Mouse (Mus musculus) B cell, adult 2 months (primary cell): Measurements from ENCODE around the gene Wdr47.
"Not testable (repeated sequence)": the region's sequence is repeated elsewhere in the genome, so short reads cannot be mapped to it uniquely, and the experiment has no call there.

ENCODE experiments used
- DNase-seq, 2 experiments: peaks; one replicate each; pipeline ENCODE4 v3.0.0; 2022

Wdr47 gene

GRCm38 (mm10) chr3:108639412-108639811 is 48.3 kb downstream of the Wdr47 start:
- DNase-seq, result peak; percentile 12 to 24

DNA sequence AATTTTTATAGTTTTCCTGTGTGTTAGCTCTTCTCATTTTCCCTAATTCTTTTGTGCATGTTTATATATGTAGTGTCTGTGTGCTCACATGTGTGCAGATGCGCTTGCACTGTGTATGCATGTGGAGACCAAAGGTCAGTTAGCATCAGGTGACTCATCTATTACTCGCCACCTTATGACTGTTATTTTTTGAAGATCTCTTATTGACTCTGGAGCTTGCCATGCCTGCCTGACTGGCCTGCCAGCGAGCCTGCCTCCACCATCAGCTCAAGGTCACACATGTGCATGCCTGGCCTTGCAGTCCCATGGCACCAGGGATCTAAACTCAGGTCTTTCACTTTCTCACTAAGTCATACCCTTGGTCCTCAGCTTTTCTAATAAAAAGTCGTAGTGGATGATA is 49.9 kb downstream of the Wdr47 start:
- DNase-seq, result no peak

DNA sequence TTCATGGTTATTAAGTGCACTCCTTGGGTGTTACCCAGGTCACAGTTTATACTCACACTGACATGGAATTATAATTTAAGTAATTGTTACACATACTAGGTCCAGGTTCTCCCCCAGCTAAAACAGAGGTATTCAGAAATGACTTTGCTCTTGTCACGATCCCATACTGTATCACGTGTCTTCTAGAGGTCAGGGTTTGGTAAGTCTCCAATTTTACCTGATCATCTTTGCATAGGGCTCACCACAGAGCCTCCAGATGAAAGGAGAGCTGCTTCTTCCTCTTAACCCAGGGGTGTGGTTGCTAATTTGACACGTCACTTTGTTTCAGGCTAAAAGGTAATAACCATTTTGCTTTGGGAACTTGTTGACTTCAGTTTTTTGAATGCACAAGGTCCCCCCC is 53.8 kb downstream of the Wdr47 start:
- no peak for DNase-seq

DNA sequence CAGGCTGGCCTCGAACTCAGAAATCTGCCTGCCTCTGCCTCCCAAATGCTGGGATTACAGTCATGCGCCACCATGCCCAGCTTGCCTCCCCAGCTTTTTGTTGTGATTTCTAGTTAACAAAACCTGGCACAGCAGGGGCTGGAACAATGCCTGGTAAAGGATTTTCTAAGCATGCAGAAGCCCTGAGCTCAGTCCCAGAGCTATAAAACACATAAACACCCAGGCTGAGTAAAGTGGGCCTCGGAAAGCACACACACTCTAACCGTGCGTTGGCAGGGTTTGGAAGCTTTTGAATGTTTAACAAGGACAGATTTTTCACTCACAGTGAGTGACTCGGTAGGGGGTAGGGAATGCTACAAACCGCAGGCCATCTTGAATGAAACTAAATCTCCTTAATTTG is 55.0 kb downstream of the Wdr47 start:
- DNase-seq, result no peak

GRCm38 (mm10) chr3:108647681-108648080 is 56.6 kb downstream of the Wdr47 start:
- not testable (repeated sequence) for DNase-seq

GRCm38 (mm10) chr3:108652866-108653642 is 62.0 kb downstream of the Wdr47 start:
- DNase-seq, result peak; percentile 14 to 15

DNA sequence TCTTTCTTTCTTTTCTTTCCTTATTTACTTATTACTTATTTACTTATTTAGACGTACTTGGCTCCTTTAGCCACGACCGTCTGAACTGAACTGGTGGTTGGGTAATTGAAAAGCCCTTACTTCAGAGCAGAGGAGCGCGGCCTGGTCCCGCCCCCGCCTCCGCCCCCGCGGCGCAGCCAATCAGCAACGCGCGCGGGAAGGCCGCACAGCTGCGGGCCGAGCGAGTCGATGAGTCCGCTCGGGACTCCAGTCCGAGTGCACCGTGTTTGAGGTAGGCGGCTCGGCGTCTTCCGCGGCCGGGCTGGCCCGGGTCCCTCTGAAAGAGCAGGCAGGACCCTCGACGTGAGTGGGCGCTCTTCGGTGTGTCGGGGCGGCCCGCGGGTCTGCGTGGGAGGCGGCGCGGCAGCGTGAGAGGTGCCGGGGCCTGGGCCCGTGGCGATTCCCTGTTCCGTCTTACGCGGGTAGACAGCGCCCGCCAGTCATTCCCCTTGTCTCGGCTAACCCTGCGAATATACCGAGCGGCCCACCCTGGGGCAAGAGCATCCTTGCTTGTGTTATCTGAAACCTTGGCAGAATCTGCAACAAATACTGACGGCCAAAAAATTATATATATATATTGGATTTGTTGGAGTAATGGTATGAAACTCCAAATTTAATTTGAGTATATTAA is 62.8 kb downstream of the Wdr47 start, which contains the start of gene Clcc1:
Gene Clcc1 (plus strand): TSS at position 204 of the 670 bp plus-strand sequence.
- DNase-seq, result peak; percentile 97

DNA sequence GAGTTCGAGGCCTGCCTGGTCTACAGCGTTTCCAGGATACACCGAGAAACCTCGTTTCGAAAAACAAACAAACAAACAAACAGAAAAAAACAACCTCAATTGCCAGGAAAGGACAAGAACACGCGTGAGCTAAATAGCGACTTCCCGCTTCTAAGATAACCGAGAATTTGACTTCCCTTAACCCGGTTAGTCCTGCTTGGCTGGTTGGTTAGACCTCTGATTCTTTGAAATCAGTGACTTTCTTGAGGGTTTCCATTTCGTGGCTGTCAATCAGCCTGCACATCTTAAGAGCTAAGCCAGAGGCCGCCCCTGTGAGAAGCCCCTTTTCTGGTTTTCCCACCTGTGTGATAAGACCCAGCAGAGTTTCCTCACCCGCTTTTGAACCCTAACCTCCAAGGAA is 63.5 kb downstream of the Wdr47 start:
- DNase-seq, result peak; percentile 6 to 8

DNA sequence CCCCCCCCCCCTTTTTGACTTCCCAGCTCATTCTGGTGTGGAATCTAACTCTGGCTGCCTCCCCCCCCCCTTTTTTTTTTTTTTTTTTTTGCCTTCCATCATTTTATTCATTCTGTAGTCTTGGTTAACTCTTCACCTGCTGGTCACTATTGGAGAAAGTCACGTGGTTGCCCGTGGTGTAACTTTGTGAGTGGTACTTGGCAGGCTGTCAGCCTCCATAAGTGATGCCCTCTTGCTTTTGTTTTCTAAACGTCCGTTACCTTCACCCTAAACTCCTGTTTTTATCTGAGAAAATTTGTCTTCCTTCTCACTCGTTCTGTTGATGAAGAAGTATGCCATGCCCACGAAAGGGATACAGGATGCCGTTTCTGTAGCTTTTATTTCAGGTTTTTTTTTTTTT is 64.4 kb downstream of the Wdr47 start:
- DNase-seq, result no peak

DNA sequence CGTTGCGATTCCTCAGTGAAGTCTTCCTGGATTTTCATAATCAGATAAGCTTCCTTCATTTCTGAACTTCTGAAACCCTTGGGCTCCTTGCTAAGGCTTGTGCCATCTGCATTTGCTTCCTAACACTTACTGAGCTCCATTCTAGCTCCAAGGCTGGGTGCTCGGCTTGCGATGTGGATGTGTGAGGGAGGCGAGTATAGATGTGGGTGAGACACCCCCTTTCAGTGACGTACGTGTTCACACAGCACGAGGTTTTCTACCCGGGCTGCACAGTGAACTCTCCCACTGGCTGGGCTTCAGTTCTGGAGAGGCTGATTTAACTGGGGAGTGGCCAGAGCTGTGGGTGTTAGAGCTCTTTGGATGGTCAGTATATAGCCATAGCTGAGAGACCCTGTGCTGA is 67.5 kb downstream of the Wdr47 start:
- DNase-seq, result no peak

DNA sequence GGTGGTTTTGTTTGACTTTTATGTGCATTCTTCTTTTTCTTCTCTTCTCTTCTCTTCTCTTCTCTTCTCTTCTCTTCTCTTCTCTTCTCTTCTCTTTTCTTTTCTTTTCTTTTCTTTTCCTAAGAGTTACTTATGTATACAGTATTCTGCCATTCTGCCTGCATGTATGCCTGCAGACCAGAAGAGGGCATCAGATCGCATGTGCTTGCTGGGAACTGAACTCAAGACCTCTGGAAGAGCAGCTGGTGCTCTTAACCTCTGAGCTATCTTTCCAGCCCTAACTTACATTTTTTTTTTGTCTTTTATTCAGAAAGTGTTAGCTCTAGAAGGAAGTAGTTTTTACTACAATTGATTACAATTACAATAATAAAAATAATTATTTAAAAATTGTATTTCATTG is 69.9 kb downstream of the Wdr47 start:
- DNase-seq, result peak in 1 of 2 experiments; percentile 8

GRCm38 (mm10) chr3:108676616-108677015 is 85.5 kb downstream of the Wdr47 start:
- no peak for DNase-seq

- no peak for DNase-seq
Observed at GRCm38 (mm10) chr3:108681004-108681403, 89.9 kb downstream of the Wdr47 start.

GRCm38 (mm10) chr3:108683597-108683996 is 92.5 kb downstream of the Wdr47 start:
- not testable (repeated sequence) for DNase-seq

GRCm38 (mm10) chr3:108685701-108686100 is 94.6 kb downstream of the Wdr47 start:
- DNase-seq, result no peak

- DNase-seq, result no peak
Observed at GRCm38 (mm10) chr3:108689015-108689441, 97.9 kb downstream of the Wdr47 start.

- DNase-seq, result no peak
Observed at GRCm38 (mm10) chr3:108689446-108689845, 98.4 kb downstream of the Wdr47 start.

DNA sequence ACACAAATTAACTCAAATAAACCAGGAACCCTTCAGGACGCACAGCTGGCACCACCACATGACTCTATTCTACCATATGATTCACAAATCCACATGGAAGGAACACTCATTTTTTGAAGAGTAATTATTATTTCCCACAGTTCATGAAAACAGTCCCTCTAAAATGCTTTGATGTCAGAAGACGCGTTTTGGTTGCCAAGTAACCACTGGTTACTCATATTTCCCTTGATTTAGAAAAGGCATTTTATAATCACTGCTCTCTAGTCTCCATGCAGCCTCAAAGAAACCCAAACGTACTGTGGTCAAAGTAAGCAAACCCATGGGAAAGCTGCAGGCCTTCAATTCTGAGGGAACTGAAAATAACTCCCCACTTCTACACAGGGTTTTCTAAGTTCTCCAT is 98.9 kb downstream of the Wdr47 start:
- DNase-seq, result no peak

GRCm38 (mm10) chr3:108694321-108694720 is 103.2 kb downstream of the Wdr47 start:
- DNase-seq, result no peak
